Mouse (Mus musculus): ENCODE results near the gene Fbxw5. TPM values are rescaled to one million over a fixed set of nuclear protein-coding genes. Genes with fewer than 3 reads are reported as not detected.
"Not testable (repeated sequence)": the region's sequence is repeated elsewhere in the genome, so short reads cannot be mapped to it uniquely, and the experiment has no call there.

Fbxw5 gene
- polyA plus RNA-seq, 1 experiment from 2014 or later = 87.6 TPM

DNA sequence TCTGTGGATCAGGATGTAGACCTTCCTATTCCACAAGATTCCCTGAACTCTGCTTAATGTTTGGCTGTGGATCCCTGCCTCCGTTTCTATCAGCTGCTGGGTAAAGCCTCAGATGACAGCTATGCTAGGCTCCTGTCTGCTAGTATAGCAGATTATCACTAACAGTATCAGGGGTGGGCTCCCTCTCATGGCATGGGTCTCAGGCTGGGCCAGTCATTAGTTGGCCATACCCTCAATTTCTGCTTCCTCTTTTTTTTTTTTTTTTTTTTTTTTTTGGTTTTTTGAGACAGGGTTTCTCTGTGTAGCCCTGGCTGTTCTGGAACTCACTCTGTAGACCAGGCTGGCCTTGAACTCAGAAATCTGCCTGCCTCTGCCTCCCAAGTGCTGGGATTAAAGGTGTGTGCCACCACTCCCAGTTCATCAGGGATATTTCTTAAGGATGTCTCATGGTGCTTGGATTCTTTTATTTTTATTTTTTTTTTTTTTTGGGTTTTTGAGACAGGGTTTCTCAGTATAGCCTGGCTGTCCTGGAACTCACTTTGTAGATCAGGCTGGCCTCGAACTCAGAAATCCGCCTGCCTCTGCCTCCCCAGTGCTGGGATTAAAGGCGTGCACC lies 52.7 kb downstream of the Fbxw5 start:
- H3K4me1 ChIP-seq (ENCODE audit: control insufficient read depth, insufficient read depth, low read length); H3K4me3 ChIP-seq (ENCODE audit: low read length); H3K36me3 ChIP-seq (ENCODE audit: control insufficient read depth, insufficient read depth, low read length); H3K27ac ChIP-seq (ENCODE audit: low read depth, low read length); ATAC-seq (ENCODE audit: low FRiP score, low TSS enrichment); H3K9me3 ChIP-seq (ENCODE audit: control insufficient read depth, low read length); H3K27me3 ChIP-seq (ENCODE audit: control insufficient read depth, insufficient read depth, low read length); H3K9ac ChIP-seq (ENCODE audit: low read depth, low read length); H3K4me2 ChIP-seq (replicated peaks; ENCODE audit: low read depth, low read length): not testable (repeated sequence)
- WGBS = 89% methylated on average over 4 of the region's 4 CpGs

Other genes starting within 250 kb of the Fbxw5 start
- gene Tmem203, start 245.3 kb upstream of the Fbxw5 start, polyA plus RNA-seq (2014; fragmentation: Nextera tagmentation; extraction: Ambion mirVana) = 17.0 and 25.4 TPM in 2 replicates
- gene Tprn, start 238.1 kb upstream of the Fbxw5 start, polyA plus RNA-seq (2014; fragmentation: Nextera tagmentation; extraction: Ambion mirVana) = 5.8 and 7.3 TPM in 2 replicates
- 212 and 253 TPM in 2 replicates for gene Ssna1, start 228.3 kb upstream of the Fbxw5 start, polyA plus RNA-seq (2014; fragmentation: Nextera tagmentation; extraction: Ambion mirVana)
- 71.4 and 111 TPM in 2 replicates for gene Anapc2, start 228.3 kb upstream of the Fbxw5 start, polyA plus RNA-seq (2014; fragmentation: Nextera tagmentation; extraction: Ambion mirVana)
- not detected in 2 replicates for gene Tmem210, start 212.6 kb upstream of the Fbxw5 start, polyA plus RNA-seq (2014; fragmentation: Nextera tagmentation; extraction: Ambion mirVana)
- not detected in 2 replicates for gene Lrrc26, start 210.8 kb upstream of the Fbxw5 start, polyA plus RNA-seq (2014; fragmentation: Nextera tagmentation; extraction: Ambion mirVana)
- gene Grin1, start 181.6 kb upstream of the Fbxw5 start, polyA plus RNA-seq (2014; fragmentation: Nextera tagmentation; extraction: Ambion mirVana) = 0.32 and 0.64 TPM in 2 replicates
- gene Man1b1, start 168.4 kb upstream of the Fbxw5 start, polyA plus RNA-seq (2014; fragmentation: Nextera tagmentation; extraction: Ambion mirVana) = 89.9 and 106 TPM in 2 replicates
- 15.4 and 16.2 TPM in 2 replicates for gene Dpp7, start 144.4 kb upstream of the Fbxw5 start, polyA plus RNA-seq (2014; fragmentation: Nextera tagmentation; extraction: Ambion mirVana)
- 19.3 and 25.0 TPM in 2 replicates for gene Uap1l1, start 135.1 kb upstream of the Fbxw5 start, polyA plus RNA-seq (2014; fragmentation: Nextera tagmentation; extraction: Ambion mirVana)
- gene Sapcd2, start 128.4 kb upstream of the Fbxw5 start, polyA plus RNA-seq (2014; fragmentation: Nextera tagmentation; extraction: Ambion mirVana) = 45.1 and 47.2 TPM in 2 replicates
- gene Entpd2, start 104.9 kb upstream of the Fbxw5 start, polyA plus RNA-seq (2014; fragmentation: Nextera tagmentation; extraction: Ambion mirVana) = 2.0 and 2.7 TPM in 2 replicates
- 32.8 and 34.0 TPM in 2 replicates for gene Npdc1, start 101.4 kb upstream of the Fbxw5 start, polyA plus RNA-seq (2014; fragmentation: Nextera tagmentation; extraction: Ambion mirVana)
- gene Fut7, start 77.5 kb upstream of the Fbxw5 start, polyA plus RNA-seq (2014; fragmentation: Nextera tagmentation; extraction: Ambion mirVana) = not detected in 2 replicates
- gene Abca2, start 72.0 kb upstream of the Fbxw5 start, polyA plus RNA-seq (2014; fragmentation: Nextera tagmentation; extraction: Ambion mirVana) = 8.1 and 11.2 TPM in 2 replicates
- gene Clic3, start 43.9 kb upstream of the Fbxw5 start, polyA plus RNA-seq (2014; fragmentation: Nextera tagmentation; extraction: Ambion mirVana) = 0.57 and 1.2 TPM in 2 replicates
- 23.5 and 23.9 TPM in 2 replicates for gene Paxx, start 39.7 kb upstream of the Fbxw5 start, polyA plus RNA-seq (2014; fragmentation: Nextera tagmentation; extraction: Ambion mirVana)
- gene Ptgds, start 30.7 kb upstream of the Fbxw5 start, polyA plus RNA-seq (2014; fragmentation: Nextera tagmentation; extraction: Ambion mirVana) = 1.1 and 1.5 TPM in 2 replicates
- gene Lcn12, start 6.8 kb upstream of the Fbxw5 start, polyA plus RNA-seq (2014; fragmentation: Nextera tagmentation; extraction: Ambion mirVana) = not detected in 2 replicates
- 7.9 and 9.8 TPM in 2 replicates for gene C8g, start 969 bp downstream of the Fbxw5 start, polyA plus RNA-seq (2014; fragmentation: Nextera tagmentation; extraction: Ambion mirVana)
- 30.2 and 34.0 TPM in 2 replicates for gene Traf2, start 46.2 kb downstream of the Fbxw5 start, polyA plus RNA-seq (2014; fragmentation: Nextera tagmentation; extraction: Ambion mirVana)
- 314 and 436 TPM in 2 replicates for gene Edf1, start 57.1 kb downstream of the Fbxw5 start, polyA plus RNA-seq (2014; fragmentation: Nextera tagmentation; extraction: Ambion mirVana)
- 3.3 and 7.5 TPM in 2 replicates for gene Mamdc4, start 74.1 kb downstream of the Fbxw5 start, polyA plus RNA-seq (2014; fragmentation: Nextera tagmentation; extraction: Ambion mirVana)
- gene Phpt1, start 74.5 kb downstream of the Fbxw5 start, polyA plus RNA-seq (2014; fragmentation: Nextera tagmentation; extraction: Ambion mirVana) = 229 and 294 TPM in 2 replicates
- 0.07 and 0.18 TPM in 2 replicates for gene Ajm1, start 81.0 kb downstream of the Fbxw5 start, polyA plus RNA-seq (2014; fragmentation: Nextera tagmentation; extraction: Ambion mirVana)
- gene Rabl6, start 107.8 kb downstream of the Fbxw5 start, polyA plus RNA-seq (2014; fragmentation: Nextera tagmentation; extraction: Ambion mirVana) = 59.6 and 81.1 TPM in 2 replicates
- gene Ccdc183, start 116.9 kb downstream of the Fbxw5 start, polyA plus RNA-seq (2014; fragmentation: Nextera tagmentation; extraction: Ambion mirVana) = 0.23 and 0.29 TPM in 2 replicates
- 24.3 and 35.0 TPM in 2 replicates for gene Tmem141, start 121.3 kb downstream of the Fbxw5 start, polyA plus RNA-seq (2014; fragmentation: Nextera tagmentation; extraction: Ambion mirVana)
- gene Fcna, start 127.3 kb downstream of the Fbxw5 start, polyA plus RNA-seq (2014; fragmentation: Nextera tagmentation; extraction: Ambion mirVana) = 1.6 and 1.9 TPM in 2 replicates
- gene Lcn8, start 152.4 kb downstream of the Fbxw5 start, polyA plus RNA-seq (2014; fragmentation: Nextera tagmentation; extraction: Ambion mirVana) = not detected in 2 replicates
- gene Lcn5, start 157.2 kb downstream of the Fbxw5 start, polyA plus RNA-seq (2014; fragmentation: Nextera tagmentation; extraction: Ambion mirVana) = not detected in 2 replicates
- gene Lcn6, start 176.0 kb downstream of the Fbxw5 start, polyA plus RNA-seq (2014; fragmentation: Nextera tagmentation; extraction: Ambion mirVana) = not detected in 2 replicates
- gene Lcn10, start 182.0 kb downstream of the Fbxw5 start, polyA plus RNA-seq (2014; fragmentation: Nextera tagmentation; extraction: Ambion mirVana) = not detected in 2 replicates
- not detected in 2 replicates for gene Obp2a, start 199.3 kb downstream of the Fbxw5 start, polyA plus RNA-seq (2014; fragmentation: Nextera tagmentation; extraction: Ambion mirVana)
- gene Bmyc, start 206.0 kb downstream of the Fbxw5 start, polyA plus RNA-seq (2014; fragmentation: Nextera tagmentation; extraction: Ambion mirVana) = 83.2 and 93.7 TPM in 2 replicates
- gene Obp2b, start 236.3 kb downstream of the Fbxw5 start, polyA plus RNA-seq (2014; fragmentation: Nextera tagmentation; extraction: Ambion mirVana) = not detected in 2 replicates